Mouse (Mus musculus): ENCODE measurements around the gene Wnt3a.
"Not testable (repeated sequence)": the region's sequence is repeated elsewhere in the genome, so short reads cannot be mapped to it uniquely, and the experiment has no call there.

Gene Wnt3a

GRCm38 (mm10) chr11:59216955-59217354 lies 73.6 kb downstream of the Wnt3a start:
- DNase-seq = no peak

DNA sequence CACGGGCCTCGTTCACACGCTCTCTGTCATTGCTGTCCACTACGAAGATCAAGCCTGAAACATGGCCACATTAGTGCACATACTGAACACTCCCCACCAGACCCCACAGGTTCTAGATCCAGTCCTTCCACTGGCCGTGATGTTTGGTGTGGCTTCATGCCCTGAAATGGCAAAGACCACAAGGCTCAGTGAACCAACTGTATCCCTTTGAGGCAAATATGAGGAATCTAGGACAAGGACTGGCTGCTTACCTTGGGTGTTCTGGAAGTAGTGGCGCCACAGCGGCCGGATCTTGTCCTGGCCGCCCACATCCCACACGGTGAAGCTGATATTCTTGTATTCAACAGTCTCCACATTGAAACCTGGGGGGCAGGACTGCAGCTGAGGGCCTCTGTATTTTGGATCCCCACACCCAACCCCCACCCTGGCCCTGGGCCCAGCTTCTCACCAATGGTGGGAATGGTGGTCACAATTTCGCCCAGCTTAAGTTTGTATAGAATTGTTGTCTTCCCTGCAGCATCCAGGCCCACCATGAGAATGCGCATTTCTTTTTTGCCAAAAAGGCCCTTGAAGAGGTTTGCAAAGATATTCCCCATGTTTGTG lies 77.6 kb downstream of the Wnt3a start:
- DNase-seq = no peak

DNA sequence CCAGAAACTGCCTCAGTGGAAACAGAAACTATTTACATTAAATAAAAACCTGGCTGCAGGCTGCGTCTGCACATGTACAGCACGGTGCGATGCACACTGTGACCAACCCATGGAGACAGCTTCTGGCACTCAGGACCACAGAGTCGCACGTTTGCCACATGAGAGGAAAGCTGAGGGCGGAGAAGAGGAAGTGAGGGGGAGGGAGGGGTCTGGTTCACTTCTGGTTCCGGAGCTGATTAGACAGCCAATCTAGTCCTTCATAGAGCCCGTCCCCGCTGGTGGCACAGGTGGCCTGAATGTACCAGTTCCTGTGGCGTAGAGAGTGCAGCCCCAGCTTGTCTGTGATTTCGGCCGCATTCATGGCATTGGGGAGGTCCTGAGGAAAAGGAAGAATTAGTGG lies 78.2 kb downstream of the Wnt3a start:
- DNase-seq = not testable (repeated sequence)

DNA sequence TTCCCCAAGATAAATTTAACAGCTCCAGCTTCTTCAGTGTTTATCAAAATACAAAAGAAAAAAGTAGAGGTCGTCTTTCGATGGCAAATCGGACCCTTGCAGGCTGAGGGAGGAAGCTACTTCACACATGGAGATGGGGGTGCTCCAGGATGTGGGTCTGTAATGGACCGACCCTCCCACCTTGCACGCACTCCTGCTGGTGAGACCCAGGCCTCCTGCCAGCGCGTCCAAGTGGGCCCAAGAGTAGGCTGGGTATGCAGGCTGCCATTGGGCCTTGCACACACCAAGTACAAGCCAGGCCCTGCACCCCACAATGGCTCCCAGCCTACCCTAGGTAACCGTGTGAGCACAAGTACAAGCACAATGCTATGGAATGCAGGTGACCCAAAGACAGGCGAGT lies 79.0 kb downstream of the Wnt3a start:
- DNase-seq = not testable (repeated sequence)

DNA sequence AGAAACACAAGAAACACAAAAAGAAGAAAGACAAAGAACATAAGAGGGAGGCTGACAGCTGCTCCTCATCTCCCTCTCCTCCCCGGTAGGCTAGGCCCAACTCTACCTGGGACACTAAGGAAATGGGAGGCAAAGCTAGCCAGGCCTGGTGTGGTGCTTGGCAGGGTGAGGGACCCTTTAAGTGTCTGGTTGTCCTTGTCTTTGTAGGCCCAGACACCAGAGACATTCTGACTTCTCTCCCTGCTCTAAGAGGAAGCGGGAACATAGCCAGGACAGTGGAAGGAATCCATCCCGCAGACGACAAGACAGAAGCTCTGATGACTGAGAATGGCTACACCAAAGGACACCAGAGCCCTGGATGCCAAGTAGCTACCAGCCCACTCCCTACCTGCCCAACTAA lies 80.5 kb downstream of the Wnt3a start:
- DNase-seq = no peak

DNA sequence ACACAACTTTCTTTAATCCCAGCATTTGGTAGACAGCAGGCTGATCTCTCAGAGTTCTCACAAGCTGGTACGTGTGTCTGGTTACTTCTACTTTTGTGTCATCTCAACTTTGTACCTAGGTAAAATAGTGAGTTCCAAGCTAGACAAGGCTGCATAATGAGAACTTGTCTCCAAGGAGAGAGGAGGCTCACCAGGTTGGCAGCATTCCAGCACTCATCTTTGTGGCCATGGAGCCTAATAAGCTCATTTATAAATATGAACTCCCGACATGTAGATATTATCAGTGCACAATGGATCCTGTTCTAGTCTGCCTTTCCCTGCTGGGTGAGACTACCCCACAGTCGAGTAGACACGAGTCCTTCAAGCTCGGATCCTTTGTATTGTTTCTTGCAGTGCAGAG lies 81.0 kb downstream of the Wnt3a start:
- DNase-seq = peak in 1 of 2 experiments; percentile 36

- DNase-seq = peak; percentile 78 to 88
Measured at GRCm38 (mm10) chr11:59209003-59209441, 81.5 kb downstream of the Wnt3a start.

DNA sequence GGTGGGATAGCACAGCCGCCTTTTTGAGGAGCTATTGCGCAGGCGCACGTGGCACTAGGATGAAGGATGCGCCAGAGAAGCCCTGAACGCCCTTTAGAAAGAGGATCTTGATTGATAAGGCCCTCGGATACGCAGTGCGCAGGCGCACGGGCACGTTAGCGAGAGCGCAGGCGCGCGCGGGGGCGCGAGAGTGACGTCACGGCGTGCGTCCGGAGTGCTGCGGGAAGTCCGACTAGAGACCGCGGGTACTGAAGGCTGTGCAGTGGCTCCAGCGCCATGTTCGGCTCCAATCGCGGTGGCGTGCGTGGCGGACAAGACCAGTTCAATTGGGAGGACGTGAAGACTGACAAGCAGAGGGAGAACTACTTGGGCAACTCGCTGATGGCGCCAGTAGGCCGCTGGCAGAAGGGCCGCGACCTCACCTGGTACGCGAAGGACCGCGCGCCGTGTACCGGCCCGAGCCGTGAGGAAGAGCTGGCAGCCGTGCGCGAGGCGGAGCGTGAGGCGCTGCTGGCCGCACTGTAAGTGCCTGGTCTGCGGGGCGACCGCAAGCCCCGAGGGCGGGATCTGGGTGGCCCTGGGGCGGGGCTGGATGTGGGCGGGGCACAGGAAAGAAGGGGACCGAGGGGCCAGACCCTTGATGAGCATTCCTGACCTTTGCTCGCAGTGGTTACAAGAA lies 82.3 kb downstream of the Wnt3a start, which contains the start of gene 2310033P09Rik:
2310033P09Rik (plus strand) TSS at position 169 of the 679 bp plus-strand sequence.
- peak; percentile 91 to 95 for DNase-seq

DNA sequence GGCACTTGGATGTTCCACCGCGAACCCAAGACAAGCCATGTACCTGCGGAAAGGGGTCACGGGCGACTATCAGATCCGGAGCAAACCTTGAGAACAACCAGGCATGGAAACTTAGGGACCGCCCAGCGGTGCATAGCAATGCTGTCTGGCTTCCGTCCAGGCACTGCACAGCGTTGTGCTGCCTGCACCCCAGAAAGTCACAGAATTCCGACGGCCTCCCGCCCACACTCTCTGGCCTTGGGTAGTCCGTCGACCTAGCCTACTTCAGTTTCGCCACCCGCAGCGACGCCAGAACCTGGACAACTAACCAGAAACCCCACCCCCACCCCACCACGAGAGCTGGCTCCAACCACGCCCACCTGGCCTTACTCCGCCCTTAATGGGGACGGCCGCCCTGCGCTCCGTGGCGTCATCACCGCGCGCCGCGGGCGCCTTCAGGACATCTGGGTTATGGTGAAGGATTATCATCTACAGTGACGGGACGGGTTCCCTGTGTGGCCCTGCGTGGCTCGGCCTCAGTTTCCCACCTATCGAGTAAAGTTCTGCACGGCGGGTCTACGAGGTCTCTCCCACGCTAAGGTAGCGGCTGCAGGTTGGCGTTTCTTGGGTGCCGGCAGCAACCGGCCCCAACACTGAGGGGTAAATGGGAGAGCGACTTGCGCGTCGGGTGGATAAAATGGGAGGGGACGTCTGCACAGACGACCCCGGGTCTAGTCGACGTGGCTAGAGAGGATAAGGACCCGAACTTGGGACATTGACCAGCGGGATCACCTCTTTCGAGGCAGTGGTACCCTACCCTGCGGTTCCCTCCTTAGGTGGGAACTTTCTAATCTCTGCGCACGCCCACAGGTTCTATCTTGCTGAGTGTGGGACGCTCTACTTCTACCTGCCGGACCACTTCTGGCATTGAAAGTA lies 88.2 kb downstream of the Wnt3a start, which contains the start of gene Mrpl55:
Mrpl55 (plus strand) TSS at position 406 of the 915 bp plus-strand sequence.
- DNase-seq = peak; percentile 97 to 98

GRCm38 (mm10) chr11:59201216-59202002 lies 89.1 kb downstream of the Wnt3a start:
- DNase-seq = no peak
